Mouse (Mus musculus) kidney, adult 18-20 months (tissue): ENCODE data around the gene Rabep2.
A peak's percentile ranks its signal among the peaks of the same experiment; 100 is the strongest.

Source experiments
- DNase-seq: peaks from one replicate; pipeline ENCODE4 v3.0.0; 2021

Rabep2 gene

DNA sequence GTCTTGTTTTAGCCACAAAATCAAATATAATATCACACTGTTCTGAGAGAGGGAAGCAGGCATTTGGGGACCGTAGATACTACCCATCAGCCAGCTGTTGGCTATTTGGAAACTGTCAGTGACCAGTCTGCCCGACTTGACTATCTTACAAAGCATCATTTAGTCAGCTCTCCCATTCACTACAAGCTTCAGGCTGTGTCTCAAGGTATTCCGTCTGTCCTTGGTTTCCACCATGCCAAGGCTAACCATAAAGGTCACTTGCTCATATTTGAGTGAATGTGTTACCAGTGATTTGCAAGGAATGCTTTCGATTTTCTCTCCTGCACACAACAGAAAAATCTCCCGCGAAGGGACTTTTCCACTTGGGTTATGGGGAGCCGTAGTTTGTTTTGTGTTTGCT lies 6.2 kb downstream of the Rabep2 start:
- DNase-seq, result no peak

DNA sequence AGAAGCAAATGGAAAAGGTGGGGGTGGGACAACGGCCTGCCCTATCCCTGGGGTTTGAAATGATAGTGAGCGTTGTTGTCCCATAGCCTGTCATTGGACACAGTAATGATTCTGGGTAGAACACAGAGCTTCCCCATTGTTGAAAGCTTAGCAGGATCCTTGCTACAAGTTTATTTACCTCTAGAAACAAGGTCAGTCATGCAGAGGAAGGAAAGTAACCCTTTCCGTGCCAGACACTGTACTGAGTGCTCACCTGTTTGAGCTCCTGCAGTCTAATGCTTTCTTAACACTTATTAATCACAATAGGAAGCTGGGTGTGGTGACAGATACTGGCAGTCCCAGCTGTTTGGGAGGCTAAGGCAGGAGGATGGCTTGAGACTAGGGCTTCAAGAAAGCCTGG lies 7.2 kb downstream of the Rabep2 start:
- no peak for DNase-seq

DNA sequence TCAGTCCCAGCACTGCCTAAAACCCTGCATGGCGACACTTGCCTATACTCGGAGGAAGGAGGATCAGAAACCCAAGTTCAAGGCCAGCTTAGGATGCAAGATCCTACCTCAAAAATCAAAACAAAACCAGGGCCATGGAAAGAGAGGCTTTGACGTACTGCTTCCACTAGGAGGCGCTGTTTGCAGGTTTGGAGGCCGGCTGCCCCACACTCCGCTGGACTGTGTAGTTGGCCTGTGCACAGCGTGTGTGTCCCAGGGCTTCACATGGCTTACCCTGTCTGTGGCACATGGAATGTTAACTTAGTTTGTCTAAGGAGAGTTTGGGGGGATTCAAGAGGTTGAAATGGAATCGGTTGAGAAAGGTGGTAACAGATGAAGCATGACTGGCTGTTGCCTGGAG lies 8.3 kb downstream of the Rabep2 start:
- peak; percentile 57 for DNase-seq

DNA sequence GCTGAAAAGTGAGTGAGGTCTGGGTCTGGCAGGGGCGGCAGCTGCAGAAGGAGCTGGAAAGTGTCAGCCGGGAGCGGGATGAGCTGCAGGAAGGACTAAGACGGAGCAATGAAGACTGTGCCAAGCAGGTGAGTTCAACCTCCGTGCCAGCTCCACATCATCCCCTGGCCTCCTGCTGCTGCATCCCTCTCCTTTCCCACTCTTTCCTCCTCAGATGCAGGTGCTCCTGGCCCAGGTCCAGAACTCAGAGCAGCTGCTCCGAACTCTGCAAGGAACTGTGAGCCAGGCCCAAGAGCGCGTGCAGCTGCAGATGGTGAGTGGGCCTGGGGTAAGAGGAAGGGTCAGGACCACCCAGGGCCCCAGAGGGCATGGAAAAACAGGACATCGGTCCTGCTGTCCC lies 11.6 kb downstream of the Rabep2 start:
- no peak for DNase-seq

DNA sequence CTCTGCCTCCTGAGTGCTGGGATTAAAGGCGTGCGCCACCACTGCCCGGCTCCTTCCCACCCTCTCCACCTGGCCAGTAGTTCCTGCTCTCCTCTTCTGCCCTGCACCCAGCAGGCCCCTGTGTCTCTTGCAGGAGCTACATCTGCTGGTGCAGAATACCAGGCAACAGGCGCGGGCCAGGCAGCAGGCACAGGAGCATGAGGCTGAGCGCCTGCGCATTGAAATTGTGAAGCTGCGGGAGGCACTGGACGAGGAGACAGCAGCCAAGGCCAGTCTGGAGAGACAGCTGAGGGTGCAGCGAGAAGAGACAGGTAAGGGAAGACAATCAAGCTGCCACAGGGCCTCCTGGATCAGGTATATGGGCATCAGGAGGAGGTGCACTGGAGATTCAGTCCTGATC lies 15.4 kb downstream of the Rabep2 start:
- DNase-seq, result no peak

DNA sequence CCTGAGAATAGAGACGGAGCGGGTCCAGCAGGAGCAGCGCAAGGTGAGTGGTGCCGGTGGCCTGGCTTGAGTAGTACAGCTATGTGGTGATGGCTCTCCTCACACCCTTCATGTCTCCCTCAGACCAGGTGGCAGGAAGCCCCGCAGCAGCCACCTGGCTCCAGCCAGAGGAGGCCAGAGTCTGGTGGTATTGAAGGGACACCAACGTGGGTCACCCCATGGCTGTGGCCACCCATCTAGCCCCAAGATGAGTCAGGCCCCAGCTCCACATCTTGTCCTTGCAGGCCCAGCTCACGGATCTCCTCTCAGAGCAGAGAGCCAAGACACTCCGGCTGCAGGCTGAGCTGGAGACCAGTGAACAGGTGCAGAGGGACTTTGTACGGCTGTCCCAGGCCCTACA lies 16.0 kb downstream of the Rabep2 start:
- no peak for DNase-seq

DNA sequence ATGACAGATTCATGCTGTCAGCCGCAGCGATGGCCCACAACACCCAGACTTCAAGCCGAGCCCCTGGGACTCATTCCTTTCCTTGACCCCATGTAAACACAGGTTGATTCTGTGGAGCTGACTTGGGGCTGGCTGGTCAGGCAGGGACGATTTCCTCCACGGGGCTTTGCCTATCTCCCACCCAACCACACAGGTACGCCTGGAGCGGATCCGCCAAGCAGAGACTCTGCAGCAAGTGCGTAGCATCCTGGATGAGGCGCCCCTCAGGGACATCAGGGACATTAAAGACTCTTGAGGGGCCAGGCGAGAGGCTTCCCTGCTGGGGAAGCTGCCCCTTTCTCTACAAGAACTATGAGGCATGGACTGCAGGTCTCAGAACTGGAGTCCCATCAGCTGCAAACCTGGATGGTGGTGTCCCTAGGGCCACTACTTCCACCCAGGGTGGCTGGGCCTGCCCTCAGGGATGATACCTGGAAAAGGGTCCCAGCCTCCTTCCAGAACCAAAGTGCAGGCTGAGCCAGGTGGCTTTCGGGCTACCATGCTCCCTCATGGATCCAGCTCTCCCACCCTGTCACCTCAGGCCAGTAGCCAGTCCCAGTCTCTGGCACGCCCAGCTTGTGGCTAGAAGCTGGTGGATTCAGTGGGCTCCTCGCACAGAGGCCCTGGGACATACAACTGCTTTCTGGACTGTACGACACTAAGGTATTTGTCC lies 16.7 kb downstream of the Rabep2 start:
- DNase-seq, result no peak

DNA sequence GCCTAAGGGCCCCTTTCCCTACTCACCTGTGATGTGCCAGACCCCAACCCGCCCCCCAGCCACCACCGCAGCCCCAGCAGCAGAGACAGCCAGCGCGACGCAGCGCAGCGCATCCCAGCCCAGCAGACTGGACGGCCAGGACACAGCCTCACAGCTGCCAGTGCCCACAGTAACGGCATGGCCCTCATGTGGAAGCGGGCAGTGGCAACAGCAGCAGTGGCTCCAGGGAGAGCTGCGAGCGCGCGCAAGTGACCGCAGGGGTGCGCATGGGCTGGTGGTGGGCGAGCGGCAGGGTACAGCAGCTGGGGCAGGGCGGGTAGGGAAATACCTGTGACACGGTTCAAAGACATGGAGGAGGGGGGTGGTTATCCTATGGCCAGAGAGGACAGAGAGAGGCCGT lies 17.7 kb downstream of the Rabep2 start:
- no peak for DNase-seq

DNA sequence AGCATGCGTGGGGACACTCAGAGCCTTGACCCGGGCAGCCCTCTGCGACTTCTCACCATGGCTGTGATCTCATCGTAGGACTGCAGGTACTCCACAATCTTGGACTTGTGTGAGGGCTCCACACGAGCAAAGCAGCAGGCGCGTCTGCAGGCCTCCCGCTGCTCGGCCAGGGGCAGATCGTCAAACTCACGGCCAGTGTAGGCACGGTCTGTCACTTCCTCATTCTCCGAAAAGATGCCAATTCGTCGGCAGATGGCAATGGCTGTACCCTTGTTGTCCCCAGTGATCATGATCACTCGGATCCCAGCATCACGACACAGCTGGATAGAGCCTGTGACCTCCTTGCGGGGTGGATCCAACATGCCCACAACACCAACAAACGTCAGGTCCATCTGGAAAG lies 19.9 kb downstream of the Rabep2 start:
- DNase-seq, result no peak

DNA sequence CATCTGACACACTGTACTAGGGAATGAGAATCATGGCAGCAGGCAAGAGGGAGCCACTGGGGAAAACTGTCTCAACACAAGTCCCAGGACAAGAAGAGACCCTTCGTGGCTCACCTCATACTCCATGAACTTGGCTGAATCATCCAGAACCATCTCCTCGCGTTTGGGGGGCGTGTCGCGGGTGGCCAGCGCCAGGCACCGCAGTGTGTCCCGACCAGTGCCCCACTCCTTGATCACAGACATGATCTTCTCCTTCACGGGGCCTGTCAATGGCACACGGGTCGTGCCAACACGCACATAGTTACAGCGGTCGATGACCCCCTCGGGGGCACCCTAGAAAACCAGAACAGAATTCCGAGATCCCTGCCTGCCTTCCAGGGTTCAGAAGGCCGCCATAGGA lies 21.4 kb downstream of the Rabep2 start:
- no peak for DNase-seq

DNA sequence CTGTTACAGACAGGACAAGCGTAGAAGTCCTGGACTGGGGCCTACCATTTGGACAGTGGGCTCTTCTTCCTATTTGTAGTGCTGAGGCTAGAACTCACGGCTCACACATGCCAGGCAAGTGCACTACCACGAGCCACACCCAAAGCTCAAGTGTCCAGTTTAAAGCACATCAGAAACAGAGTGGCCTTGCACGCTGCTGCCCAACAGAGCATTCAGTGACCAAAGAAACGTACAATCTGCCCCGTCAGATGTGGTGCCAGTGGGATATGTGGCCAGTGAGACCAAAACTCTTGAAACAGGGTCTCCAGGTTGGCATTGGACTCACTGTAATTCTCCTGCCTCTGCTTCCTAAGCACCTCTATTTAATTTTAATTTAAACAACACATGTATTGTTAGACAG lies 22.1 kb downstream of the Rabep2 start:
- no peak for DNase-seq

DNA sequence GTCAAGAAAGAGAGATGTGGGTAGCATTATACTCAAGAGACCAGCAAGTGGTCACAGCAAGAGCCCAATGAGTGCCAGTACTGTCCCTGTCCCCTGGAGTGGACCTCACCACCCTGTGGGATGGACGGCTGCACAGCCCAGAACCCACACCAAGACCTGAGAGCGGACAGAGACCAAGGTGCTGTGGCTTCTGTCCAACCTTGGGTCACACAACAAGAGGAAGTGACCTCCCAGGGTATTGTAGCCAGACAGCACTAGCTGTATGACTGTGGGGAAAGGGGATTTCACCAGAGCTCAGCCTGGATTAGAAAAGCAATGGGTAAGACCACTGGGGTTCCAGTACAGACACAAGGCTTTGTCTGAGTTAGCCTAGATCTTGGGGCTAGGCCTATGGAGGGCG lies 23.7 kb downstream of the Rabep2 start:
- DNase-seq, result no peak

DNA sequence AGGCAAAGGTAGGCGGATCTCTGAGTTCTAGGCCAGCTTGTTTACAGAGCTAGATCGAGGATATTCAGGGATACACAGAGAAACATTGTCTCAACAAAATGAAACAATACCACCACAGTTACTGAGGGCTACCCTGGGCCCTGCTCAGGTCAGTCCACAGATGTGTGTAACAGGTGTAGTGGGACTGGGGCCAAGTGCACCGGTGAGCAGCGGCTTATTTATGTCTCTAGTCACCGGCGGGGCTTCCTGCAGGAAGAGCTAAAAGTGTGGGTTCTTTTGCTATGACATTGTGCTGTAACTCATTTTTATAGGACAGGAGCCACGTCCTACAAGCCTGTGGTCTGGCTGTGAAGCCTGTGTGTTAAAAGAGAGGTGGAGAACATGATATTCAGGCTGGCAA lies 25.3 kb downstream of the Rabep2 start:
- DNase-seq, result no peak

DNA sequence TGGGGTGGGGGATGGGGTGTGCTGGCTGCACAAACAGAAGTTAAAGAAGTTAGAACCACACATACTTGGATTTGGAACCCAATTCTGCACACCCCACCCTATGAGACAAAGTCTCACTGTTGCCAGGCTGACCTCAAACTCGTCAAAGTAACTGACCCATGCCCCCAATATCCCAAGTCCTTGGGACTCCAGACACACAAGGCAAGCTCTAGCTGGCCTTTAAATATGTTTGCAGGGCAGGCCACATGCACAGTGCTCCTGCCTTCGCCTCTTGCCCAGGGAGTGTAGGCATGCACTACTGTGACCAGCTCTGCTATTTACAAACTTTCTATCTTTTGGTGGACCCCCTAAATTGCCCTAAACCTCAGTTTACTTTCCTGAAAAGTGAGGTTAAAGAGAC lies 26.7 kb downstream of the Rabep2 start:
- no peak for DNase-seq

DNA sequence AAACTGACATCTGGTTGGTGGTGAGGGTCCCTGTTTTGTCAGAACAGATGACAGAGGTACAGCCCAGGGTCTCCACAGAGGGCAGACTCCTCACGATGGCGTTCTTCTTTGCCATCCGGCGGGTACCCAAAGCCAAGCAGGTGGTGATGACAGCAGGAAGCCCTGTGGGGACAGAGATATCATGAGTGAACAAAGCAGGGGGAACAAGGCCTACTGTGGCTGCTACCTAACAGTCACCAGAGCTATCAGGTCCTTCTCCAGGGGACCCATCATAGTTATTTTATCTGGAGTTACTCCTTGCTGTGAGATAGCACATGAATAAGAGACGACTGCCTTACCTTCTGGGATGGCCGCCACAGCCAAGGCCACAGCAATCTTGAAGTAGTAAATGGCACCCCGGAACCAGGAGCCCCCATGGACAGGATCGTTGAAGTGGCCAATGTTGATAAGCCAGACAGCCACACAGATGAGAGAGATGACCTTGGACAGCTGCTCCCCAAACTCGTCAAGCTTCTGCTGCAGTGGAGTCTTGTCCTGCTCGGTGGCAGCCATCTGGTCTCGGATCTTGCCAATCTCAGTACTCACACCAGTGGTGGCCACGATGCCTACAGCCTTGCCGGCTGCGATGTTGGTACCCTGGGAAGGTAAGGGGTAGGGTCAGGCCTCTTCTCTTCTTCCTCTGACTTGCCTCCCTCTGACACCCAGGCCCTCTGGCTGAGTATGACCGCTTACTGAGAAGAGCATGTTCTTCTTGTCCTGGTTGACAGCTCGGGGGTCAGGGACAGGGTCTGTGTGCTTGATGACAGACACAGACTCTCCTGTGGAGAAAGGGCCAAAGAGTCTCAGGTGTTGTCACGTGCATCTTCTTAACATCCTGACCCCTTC lies 28.1 kb downstream of the Rabep2 start:
- no peak for DNase-seq

DNA sequence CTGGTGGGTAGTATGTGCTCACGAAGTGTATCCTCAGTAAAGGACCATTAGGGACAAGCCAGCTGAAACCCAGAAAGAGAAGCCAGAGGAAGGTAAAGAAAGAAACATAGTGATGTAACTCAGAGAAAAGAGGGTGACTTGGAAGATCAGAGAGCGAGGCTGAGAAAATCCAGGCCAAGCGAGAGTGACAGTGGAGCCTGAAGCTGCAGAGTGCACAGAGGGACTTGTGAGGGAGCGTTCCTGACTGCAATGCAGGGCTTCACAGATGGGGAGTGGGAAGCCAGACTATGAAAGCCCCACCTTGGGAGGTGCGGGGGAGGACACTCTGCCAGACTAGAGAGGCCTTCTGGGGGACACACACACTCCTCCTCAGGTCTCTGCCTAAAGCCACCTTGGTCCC lies 29.7 kb downstream of the Rabep2 start:
- DNase-seq, result no peak

DNA sequence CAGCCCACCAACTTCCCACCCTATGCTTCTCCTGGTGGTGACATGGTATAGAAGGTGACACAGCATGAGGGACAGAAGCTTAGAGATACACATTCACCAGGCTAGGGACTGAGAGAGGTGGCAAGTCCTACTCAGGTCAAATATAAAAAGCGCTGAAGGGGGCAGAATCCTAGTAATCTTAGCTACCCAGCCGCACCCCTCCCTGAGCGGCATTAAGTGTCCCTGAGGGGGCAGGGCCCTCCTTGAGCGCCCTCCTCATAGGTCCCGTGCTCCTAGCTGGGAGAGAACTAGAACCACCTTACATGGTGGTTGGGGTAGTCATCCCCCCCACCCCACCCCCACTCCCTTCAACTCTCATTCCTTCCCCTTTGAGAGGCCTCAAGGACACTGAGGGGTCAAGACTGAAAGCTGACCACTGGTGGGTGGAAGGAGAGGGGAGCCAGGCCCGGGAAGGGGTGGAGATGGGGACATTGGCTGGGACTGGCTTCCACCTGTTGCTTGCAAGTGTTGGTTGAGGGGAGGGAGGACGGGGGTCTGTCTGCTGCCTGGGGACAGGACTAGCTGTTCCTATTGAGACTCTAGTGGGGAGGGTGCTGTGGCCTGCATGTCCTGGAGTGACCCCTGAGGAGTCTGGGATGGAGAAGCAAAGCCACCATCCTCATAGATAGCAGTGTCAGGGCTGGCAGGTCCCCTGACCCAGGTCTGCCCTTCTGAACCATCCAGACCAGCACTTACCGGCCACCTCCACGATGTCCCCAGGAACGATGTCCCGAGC lies 30.5 kb downstream of the Rabep2 start:
- DNase-seq, result no peak

DNA sequence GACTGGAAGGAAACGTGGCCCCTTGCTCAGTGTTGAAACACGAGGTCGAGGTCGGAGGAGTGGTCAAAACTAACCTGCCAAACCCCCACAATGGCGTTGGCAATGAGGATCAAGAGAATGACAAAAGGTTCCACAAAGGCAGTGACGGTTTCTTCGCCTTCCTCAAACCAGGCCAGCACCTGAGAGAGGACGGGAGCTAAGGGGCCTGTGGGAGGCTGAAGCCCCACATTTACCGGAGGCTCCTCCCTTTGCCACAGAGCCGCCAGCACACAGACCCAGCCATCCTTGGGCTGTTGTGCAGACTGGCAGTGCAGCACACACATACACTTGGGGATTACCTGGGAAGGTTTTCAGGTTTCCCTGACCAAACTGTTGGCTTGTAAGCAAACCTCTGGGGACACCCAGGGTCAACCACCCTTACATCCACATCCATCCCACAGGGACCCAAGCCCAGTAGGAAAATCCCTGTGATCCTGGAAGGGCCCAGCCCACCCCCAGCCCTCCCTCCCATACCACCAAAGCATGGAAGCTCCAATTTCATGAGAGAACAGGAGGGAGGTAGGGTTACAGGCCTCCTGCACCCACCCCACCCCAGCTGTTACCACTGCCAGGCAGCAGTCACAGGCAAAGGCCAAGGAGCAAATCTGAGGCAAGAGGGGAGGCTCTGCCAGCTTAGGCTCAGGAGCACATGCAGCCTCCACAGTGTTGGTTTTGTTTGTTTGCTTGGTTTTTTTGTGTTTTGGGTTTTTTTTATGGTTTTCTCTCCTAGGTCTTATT lies 32.3 kb downstream of the Rabep2 start:
- DNase-seq, result no peak

DNA sequence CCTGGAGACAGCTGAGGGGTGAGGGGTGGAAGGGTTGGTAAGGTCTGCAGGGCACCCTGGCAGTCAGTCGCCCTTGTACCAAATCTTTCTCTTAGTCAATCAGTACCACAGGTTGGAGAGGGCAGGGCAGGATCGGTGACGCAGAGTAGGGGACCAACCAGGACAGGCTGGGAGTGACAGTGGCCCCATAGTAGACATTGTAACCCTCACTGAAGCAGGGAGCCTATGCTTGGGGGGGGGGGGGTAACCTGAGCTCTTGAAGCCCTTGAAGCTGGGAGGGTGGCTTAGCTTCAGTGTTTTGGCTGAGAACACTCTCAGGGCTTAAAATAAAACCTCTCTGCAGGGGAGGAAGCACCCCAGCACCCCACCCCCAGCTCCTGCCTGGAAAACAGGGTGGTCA lies 33.1 kb downstream of the Rabep2 start:
- no peak for DNase-seq

DNA sequence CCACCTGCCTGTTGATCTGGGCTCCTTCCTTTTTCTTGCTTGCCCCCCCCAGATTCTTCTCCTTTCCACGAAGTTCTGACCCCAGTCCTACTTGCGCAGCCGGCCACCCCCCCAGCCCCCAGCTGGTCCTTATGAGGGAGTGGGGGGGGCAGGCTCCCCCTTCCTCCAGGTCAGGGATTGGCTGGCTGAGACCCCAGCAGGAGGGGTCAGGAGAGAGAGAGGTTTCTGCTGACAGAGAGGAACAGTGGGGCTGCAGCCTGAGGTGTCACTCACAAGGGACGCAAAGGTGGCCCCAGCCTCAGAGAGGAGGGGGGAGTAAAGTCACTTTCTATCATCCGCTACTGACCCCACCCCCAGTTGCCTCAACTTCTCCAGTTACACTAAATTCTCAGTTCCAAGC lies 34.4 kb downstream of the Rabep2 start, which contains the start of gene Atp2a1:
Atp2a1 (minus strand) TSS at position 105 of the 400 bp plus-strand sequence.
- DNase-seq, result no peak

DNA sequence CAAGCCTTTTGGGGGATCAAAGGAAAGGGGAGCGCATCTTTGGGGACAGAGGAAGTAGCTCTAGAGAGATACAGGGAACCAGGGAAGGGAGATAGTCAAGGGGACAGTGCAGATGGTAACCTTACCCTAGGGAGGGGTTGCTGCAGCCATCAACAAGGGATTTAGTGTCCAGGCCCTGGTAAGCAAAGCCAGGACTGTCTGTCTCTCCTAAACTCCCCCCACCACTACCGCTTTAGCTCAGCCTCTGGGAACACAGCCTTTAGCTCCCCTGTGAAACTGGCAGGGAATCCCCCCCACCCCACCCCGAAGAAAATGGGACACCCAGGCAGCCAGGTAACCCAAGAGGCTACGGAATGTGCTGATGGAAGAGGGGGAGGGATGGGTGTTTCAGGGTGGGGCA lies 35.0 kb downstream of the Rabep2 start:
- no peak for DNase-seq

DNA sequence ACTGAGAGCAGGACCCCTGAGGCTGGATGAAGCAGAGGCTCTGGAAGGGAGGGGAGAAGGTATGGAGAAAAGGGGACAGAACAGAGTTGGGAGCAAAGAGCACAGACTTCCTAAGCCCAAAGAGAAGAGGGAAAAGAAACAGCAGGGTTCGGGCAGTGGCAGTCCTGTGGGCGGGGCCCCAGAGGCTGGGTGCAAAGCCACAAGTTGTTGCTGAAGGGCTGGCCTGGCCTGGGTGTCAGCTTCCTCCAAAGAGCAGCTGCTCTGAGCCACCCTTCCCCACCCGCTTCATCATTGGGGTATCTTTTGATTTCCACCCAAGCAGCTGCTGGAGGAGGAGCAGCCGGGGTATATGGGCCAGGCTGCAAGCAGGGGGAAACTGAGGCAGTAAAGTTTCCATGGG lies 35.6 kb downstream of the Rabep2 start:
- no peak for DNase-seq

DNA sequence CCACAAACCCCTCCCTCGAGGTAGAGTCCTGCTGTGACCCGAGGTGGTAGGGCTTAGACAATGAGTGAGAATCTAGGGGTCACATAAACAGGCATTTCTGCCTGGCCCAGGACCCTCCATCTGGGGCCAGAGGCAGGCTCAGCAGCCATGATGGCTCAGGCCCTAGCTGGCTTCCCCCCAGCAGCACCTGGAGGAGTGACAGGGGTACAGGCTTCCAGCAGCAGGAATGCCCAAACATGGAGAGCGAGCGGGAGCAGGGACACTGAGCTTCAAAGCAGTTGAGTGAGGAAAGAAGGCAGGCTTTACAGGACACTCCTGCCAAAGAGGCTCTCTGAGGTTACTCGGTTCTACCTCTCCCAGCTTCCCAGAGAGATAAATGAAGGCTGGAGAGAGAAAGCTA lies 36.3 kb downstream of the Rabep2 start:
- DNase-seq, result no peak
